Mouse (Mus musculus) kidney, embryonic 15.5 days (tissue): ENCODE data around the gene Add2. TPM values are rescaled to one million over a fixed set of nuclear protein-coding genes. Genes with fewer than 3 reads are reported as not detected.

Experiments
- polyA plus RNA-seq: library from polyadenylated mRNA; unstranded; fragments of >200 nt; fragmentation: Nextera tagmentation; extraction: Ambion mirVana; gene quantifications from 2 replicates; pipeline ENCODE4 v1.2.1, GENCODE M21; 2015

The Add2 gene
- polyA plus RNA-seq, 1 experiment from 2014 or later = 7.2 TPM

Other genes with a start within 250 kb of the Add2 start
- gene Nat8f6, start 207.7 kb upstream of the Add2 start, polyA plus RNA-seq = 0.24 TPM in 1 of 2 replicates, not detected in the other
- not detected in 2 replicates for gene Nat8f5, start 207.7 kb upstream of the Add2 start, polyA plus RNA-seq
- gene Nat8, start 196.6 kb upstream of the Add2 start, polyA plus RNA-seq = 1.3 TPM in 2 replicates
- gene Nat8f2, start 159.5 kb upstream of the Add2 start, polyA plus RNA-seq = 1.2 and 1.5 TPM in 2 replicates
- 5.9 and 6.3 TPM in 2 replicates for gene Nat8f4, start 123.8 kb upstream of the Add2 start, polyA plus RNA-seq
- 41.0 and 41.6 TPM in 2 replicates for gene Tprkb, start 116.8 kb upstream of the Add2 start, polyA plus RNA-seq
- gene Nat8f1, start 113.0 kb upstream of the Add2 start, polyA plus RNA-seq = 46.6 and 52.7 TPM in 2 replicates
- gene Dusp11, start 67.0 kb upstream of the Add2 start, polyA plus RNA-seq = 44.1 and 45.0 TPM in 2 replicates
- not detected in 2 replicates for gene Figla, start 12.5 kb upstream of the Add2 start, polyA plus RNA-seq
- gene Tgfa, start 166.5 kb downstream of the Add2 start, polyA plus RNA-seq = 7.2 and 8.7 TPM in 2 replicates